Mouse (Mus musculus) intestine, postnatal 0 days (tissue): ENCODE data around the gene Stxbp5l. TPM values are rescaled to one million over a fixed set of nuclear protein-coding genes. Genes with fewer than 3 reads are reported as not detected.

Source experiments
- ATAC-seq: fragments of 200-750 bp; cut with Nextera tagmentation; 2 replicates; pipeline ENCODE4 v1.8.0; 2017; ENCODE audit warnings: mild to moderate bottlenecking, moderate TSS enrichment, moderate library complexity
- H3K27ac ChIP-seq: fragments of 300-500 bp; sonication (generic); 2 replicates; pipeline ENCODE4 v1.5.1; 2014; ENCODE audit warnings: mild to moderate bottlenecking, low read depth, low read length, moderate library complexity
- H3K27me3 ChIP-seq: fragments of 300-500 bp; sonication (generic); replicated peaks from 2 replicates; pipeline ENCODE4 v1.6.1; 2014; ENCODE audit warnings: low read length, mixed read lengths; ENCODE audit not compliant: control insufficient read depth, insufficient read depth
- H3K36me3 ChIP-seq: fragments of 300-500 bp; sonication (generic); 2 replicates; pipeline ENCODE4 v1.6.1; 2014; ENCODE audit warnings: mild to moderate bottlenecking, moderate library complexity; ENCODE audit not compliant: control insufficient read depth, insufficient read depth
- H3K4me1 ChIP-seq: fragments of 300-500 bp; sonication (generic); replicated peaks from 2 replicates; pipeline ENCODE4 v1.6.1; 2014; ENCODE audit warnings: antibody characterized with exemption, low read length, mixed read lengths; ENCODE audit not compliant: control insufficient read depth, insufficient read depth
- H3K4me2 ChIP-seq: fragments of 300-500 bp; sonication (generic); replicated peaks from 2 replicates; pipeline ENCODE4 v1.6.1; 2014; ENCODE audit warnings: low read depth, mild to moderate bottlenecking, moderate library complexity
- H3K4me3 ChIP-seq: fragments of 300-500 bp; sonication (generic); 2 replicates; pipeline ENCODE4 v1.5.1; 2014; ENCODE audit warnings: low read depth, low read length
- H3K9ac ChIP-seq: fragments of 300-500 bp; sonication (generic); 2 replicates; pipeline ENCODE4 v1.6.1; 2014; ENCODE audit warnings: mild to moderate bottlenecking, low read depth, low read length
- H3K9me3 ChIP-seq: fragments of 300-500 bp; sonication (generic); 2 replicates; pipeline ENCODE4 v1.6.1; 2016; ENCODE audit warnings: mixed run types; ENCODE audit not compliant: control insufficient read depth
- CTCF ChIP-seq: sonication (generic); IDR thresholded peaks from 2 replicates; pipeline ENCODE4 v1.5.1; 2016; ENCODE audit warnings: low read depth, mild to moderate bottlenecking, control low read depth, antibody characterized with exemption, moderate library complexity
- WGBS: fragments of 180-500 bp; shearing (Covaris S2); extraction: QIAGEN DNeasy Blood & Tissue Kit; methylation state at CpG from one replicate; pipeline ENCODE4 v1.1.7; 2014; 5-methylcytosine and 5-hydroxymethylcytosine counted together
- polyA plus RNA-seq: library from polyadenylated mRNA; unstranded; fragments of >200 nt; fragmentation: Nextera tagmentation; extraction: Ambion mirVana; gene quantifications from 2 replicates; pipeline ENCODE4 v1.2.1, GENCODE M21; 2015

Gene Stxbp5l
- polyA plus RNA-seq, 1 experiment from 2014 or later = 0.95 TPM

GRCm38 (mm10) chr16:37338177-37338576, 46.6 kb downstream of the Stxbp5l start:
- WGBS = 87% methylated on average over 1 of the region's 1 CpGs
- no peak overlapping the region for H3K27ac ChIP-seq
- H3K36me3 ChIP-seq = no peaks in the 10 kb centered on the region
- H3K9ac ChIP-seq = no peak overlapping the region
- no peaks in the 10 kb centered on the region for H3K27me3 ChIP-seq
- no peaks in the 10 kb centered on the region for H3K4me1 ChIP-seq
- no peak overlapping the region for H3K4me3 ChIP-seq
- H3K4me2 ChIP-seq = no peak overlapping the region
- no peaks in the 10 kb centered on the region for H3K9me3 ChIP-seq
- no peak for ATAC-seq
- TF ChIP-seq CTCF = no peak

GRCm38 (mm10) chr16:37337529-37337928, 47.2 kb downstream of the Stxbp5l start:
- H3K27ac ChIP-seq = no peak overlapping the region
- 83% methylated on average over 1 of the region's 1 CpGs for WGBS
- H3K4me3 ChIP-seq = no peak overlapping the region
- no peaks in the 10 kb centered on the region for H3K36me3 ChIP-seq
- H3K9ac ChIP-seq = no peak overlapping the region
- no peak for ATAC-seq
- H3K27me3 ChIP-seq = no peaks in the 10 kb centered on the region
- H3K9me3 ChIP-seq = no peaks in the 10 kb centered on the region
- no peaks in the 10 kb centered on the region for H3K4me1 ChIP-seq
- H3K4me2 ChIP-seq = no peak overlapping the region
- TF ChIP-seq CTCF = no peak

- Histone ChIP-seq H3K27me3 (no peaks in the 10 kb centered on the region), H3K27ac (no peak overlapping the region), H3K36me3 (no peaks in the 10 kb centered on the region), H3K9ac (no peak overlapping the region), H3K9me3 (no peaks in the 10 kb centered on the region), H3K4me1 (no peaks in the 10 kb centered on the region), H3K4me3 (no peak overlapping the region), H3K4me2 (no peak overlapping the region)
- no peak for ATAC-seq
- no peak for TF ChIP-seq CTCF
- 90% methylated on average over 1 of the region's 1 CpGs for WGBS
Measured at GRCm38 (mm10) chr16:37304441-37304840, 80.3 kb downstream of the Stxbp5l start.

GRCm38 (mm10) chr16:37292593-37292992, 92.2 kb downstream of the Stxbp5l start:
- H3K4me3 ChIP-seq = no peak overlapping the region
- no peaks in the 10 kb centered on the region for H3K36me3 ChIP-seq
- no peak overlapping the region for H3K4me2 ChIP-seq
- WGBS = 33% methylated on average over 1 of the region's 1 CpGs
- no peak for ATAC-seq
- no peaks in the 10 kb centered on the region for H3K9me3 ChIP-seq
- H3K9ac ChIP-seq = no peak overlapping the region
- peak; percentile 72 for TF ChIP-seq CTCF
- no peaks in the 10 kb centered on the region for H3K4me1 ChIP-seq
- no peaks in the 10 kb centered on the region for H3K27me3 ChIP-seq
- no peak overlapping the region for H3K27ac ChIP-seq

- 22% methylated on average over 1 of the region's 1 CpGs for WGBS
- no peak for TF ChIP-seq CTCF
- H3K9me3 ChIP-seq = no peaks in the 10 kb centered on the region
- no peaks in the 10 kb centered on the region for H3K4me1 ChIP-seq
- H3K27ac ChIP-seq = no peak overlapping the region
- H3K9ac ChIP-seq = no peak overlapping the region
- H3K27me3 ChIP-seq = no peaks in the 10 kb centered on the region
- H3K36me3 ChIP-seq = no peaks in the 10 kb centered on the region
- no peak overlapping the region for H3K4me2 ChIP-seq
- no peak overlapping the region for H3K4me3 ChIP-seq
- ATAC-seq = no peak
Measured at GRCm38 (mm10) chr16:37280206-37280605, 104.6 kb downstream of the Stxbp5l start.

GRCm38 (mm10) chr16:37273681-37274080, 111.1 kb downstream of the Stxbp5l start:
- H3K4me1 ChIP-seq = no peaks in the 10 kb centered on the region
- no peak overlapping the region for H3K27ac ChIP-seq
- no peak overlapping the region for H3K4me3 ChIP-seq
- no peak for TF ChIP-seq CTCF
- H3K9ac ChIP-seq = no peak overlapping the region
- H3K27me3 ChIP-seq = no peaks in the 10 kb centered on the region
- no peaks in the 10 kb centered on the region for H3K9me3 ChIP-seq
- ATAC-seq = no peak
- H3K36me3 ChIP-seq = no peaks in the 10 kb centered on the region
- H3K4me2 ChIP-seq = no peak overlapping the region

- H3K9me3 ChIP-seq = no peaks in the 10 kb centered on the region
- TF ChIP-seq CTCF = no peak
- WGBS = 58% methylated on average over 3 of the region's 3 CpGs
Measured at GRCm38 (mm10) chr16:37261678-37262077, 123.1 kb downstream of the Stxbp5l start.

More at GRCm38 (mm10) chr16:37261678-37262077, 123.1 kb downstream of the Stxbp5l start:
- Histone ChIP-seq H3K36me3 (no peaks in the 10 kb centered on the region), H3K27ac (no peak overlapping the region), H3K4me1 (no peaks in the 10 kb centered on the region), H3K4me2 (no peak overlapping the region), H3K9ac (no peak overlapping the region), H3K27me3 (no peaks in the 10 kb centered on the region), H3K4me3 (no peak overlapping the region)
- ATAC-seq = no peak
